Mouse (Mus musculus) ES-E14 (cell line): Measurements from ENCODE around the gene H1f0. TPM values are rescaled to one million over a fixed set of nuclear protein-coding genes. Genes with fewer than 3 reads are reported as not detected.

Experiments used
- DNase-seq: peaks from one replicate; pipeline ENCODE4 v3.0.0-alpha.2; 2013; ENCODE audit warnings: low read depth, low spot score
- H3K27ac ChIP-seq: 2 replicates; pipeline ENCODE4 v1.5.1; 2012; ENCODE audit warnings: low read depth, mild to moderate bottlenecking, low read length, moderate library complexity, mixed read lengths; ENCODE audit not compliant: poor library complexity, insufficient read depth, severe bottlenecking
- H3K36me3 ChIP-seq: 2 replicates; pipeline ENCODE4 v1.6.1; 2012; ENCODE audit warnings: mild to moderate bottlenecking, low read length, moderate library complexity, mixed read lengths; ENCODE audit not compliant: control insufficient read depth, poor library complexity, insufficient read depth, severe bottlenecking
- H3K4me1 ChIP-seq, 2 experiments: fragments of 150-350 bp in 1 of 2; sonication (generic) in 1 of 2; 2 replicates each; pipeline ENCODE4 v1.6.1; 2012; ENCODE audit warnings: low read length in 2 of 2, mild to moderate bottlenecking in 1 of 2, mixed read lengths in 1 of 2; ENCODE audit not compliant: control insufficient read depth in 2 of 2, insufficient read depth in 2 of 2, poor library complexity in 1 of 2
- H3K4me3 ChIP-seq, 2 experiments: fragments of 150-350 bp in 1 of 2; sonication (generic) in 1 of 2; 2 replicates each; pipeline ENCODE4 v1.5.1; 2012; ENCODE audit warnings: low read length in 2 of 2, low read depth in 1 of 2, mild to moderate bottlenecking in 1 of 2, mixed read lengths in 1 of 2; ENCODE audit not compliant: insufficient read depth in 1 of 2, poor library complexity in 1 of 2, severe bottlenecking in 1 of 2
- H3K9ac ChIP-seq: 2 replicates; pipeline ENCODE4 v1.6.1; 2012; ENCODE audit warnings: low read depth, mild to moderate bottlenecking, low read length, mixed read lengths; ENCODE audit not compliant: poor library complexity, insufficient read depth, severe bottlenecking
- H3K9me3 ChIP-seq: fragments of 150-350 bp; sonication (generic); 2 replicates; pipeline ENCODE4 v1.6.1; 2012; ENCODE audit warnings: low read depth, mild to moderate bottlenecking, low read length; ENCODE audit not compliant: control insufficient read depth, insufficient read depth
- CHD2 ChIP-seq: IDR thresholded peaks from 2 replicates; pipeline ENCODE4 v1.6.1; 2014; ENCODE audit warnings: mild to moderate bottlenecking, low read depth, low read length, inconsistent platforms
- HCFC1 ChIP-seq: IDR thresholded peaks from 2 replicates; pipeline ENCODE4 v1.6.1; 2012; ENCODE audit warnings: low read length, inconsistent platforms, borderline replicate concordance; ENCODE audit not compliant: insufficient read depth
- MAFK ChIP-seq: IDR thresholded peaks from 2 replicates; pipeline ENCODE4 v1.6.1; 2014; ENCODE audit warnings: mild to moderate bottlenecking, low read depth, low read length, inconsistent platforms; ENCODE audit not compliant: insufficient read depth
- ZC3H11A ChIP-seq: IDR thresholded peaks from 2 replicates; pipeline ENCODE4 v1.6.1; 2012; ENCODE audit warnings: low read depth, mild to moderate bottlenecking, inconsistent platforms, low read length, borderline replicate concordance
- ZNF384 ChIP-seq: IDR thresholded peaks from 2 replicates; pipeline ENCODE4 v1.6.1; 2012; ENCODE audit warnings: low read depth, low read length, inconsistent platforms
- in situ Hi-C, 2 experiments: fragments of 600-800 bp; cut with MboI; formaldehyde crosslinking; loops; one replicate each; pipeline ENCODE4 v1.15.1; 2025; ENCODE audit warnings: low sequenced_read_pairs in 2 of 2, inconsistent platforms in 1 of 2; ENCODE audit not compliant: unreplicated experiment in 2 of 2
- total RNA-seq: library from RNA; depleted of rRNA; stranded (reverse); fragments of 300-350 nt; gene quantifications from 2 replicates; pipeline ENCODE4 v1.2.3, GENCODE M21; 2012

The H1f0 gene
- total RNA-seq, 1 experiment: 41.0 TPM

DNA sequence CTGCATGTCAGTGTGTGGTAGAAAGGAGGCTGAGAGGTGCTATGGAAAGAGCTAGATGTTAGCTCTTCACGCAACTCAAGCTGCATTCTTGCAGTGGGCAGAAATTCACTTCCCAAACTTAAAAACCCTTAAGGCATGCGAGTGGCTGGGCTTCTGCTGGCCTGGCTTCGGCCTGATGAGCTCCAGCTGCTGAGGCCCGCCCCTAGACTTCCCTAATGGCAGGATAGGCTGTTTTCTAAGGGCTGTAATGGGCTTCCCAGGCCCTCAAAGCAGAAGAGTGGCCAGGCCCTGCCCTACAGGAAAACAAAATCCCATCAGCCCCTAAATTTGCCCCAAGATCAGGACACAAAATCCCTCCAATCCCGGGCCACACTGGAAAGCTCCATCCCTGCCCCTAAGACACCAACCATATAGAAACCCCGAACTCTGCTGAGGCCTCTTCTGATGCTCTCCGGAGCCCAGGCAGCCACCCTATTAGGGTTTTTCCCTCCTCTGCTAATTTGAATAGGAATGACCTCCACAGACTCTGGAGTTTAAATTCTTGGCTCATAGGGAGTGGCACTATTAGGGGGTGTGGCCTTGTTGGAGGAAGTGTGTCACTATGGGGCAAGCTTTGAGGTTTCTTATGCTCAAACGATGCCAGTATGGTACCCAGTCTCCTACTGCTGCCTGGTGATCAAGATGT is 37.0 kb downstream of the H1f0 start:
- no peak overlapping the region for H3K9ac ChIP-seq
- H3K4me3 ChIP-seq: no peak overlapping the region
- no peak overlapping the region for H3K27ac ChIP-seq
- H3K9me3 ChIP-seq: no peaks in the 10 kb centered on the region
- in situ Hi-C loops: no loop called here
- TF ChIP-seq CHD2 (no peak), MAFK (no peak), ZNF384 (no peak), ZC3H11A (no peak)
- no peak for DNase-seq
- H3K4me1 ChIP-seq: peaks cover 4 to 17% of the 10 kb centered on the region in 2 experiments; a peak in 3 of 4 replicates
- no peaks in the 10 kb centered on the region for H3K36me3 ChIP-seq

DNA sequence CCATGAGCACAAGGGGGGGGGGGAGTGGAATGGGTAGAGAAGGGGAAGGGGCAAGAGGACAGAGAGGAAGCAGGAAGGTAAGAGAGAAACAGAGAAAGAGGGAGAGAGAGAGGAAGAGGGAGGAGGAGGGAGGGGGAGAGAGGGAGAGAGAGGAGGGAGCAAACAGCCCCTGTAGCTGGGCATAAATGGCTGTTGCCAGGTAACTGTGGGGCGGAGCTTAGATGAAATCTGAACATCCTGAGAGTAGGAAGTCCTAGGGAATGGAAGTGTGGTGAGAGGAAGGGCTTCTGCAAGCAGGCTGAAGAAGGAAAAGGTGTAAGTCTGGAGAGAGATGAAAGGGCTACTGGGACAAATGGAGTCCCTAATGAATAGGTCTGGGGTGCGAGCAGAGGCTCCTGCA is 38.0 kb downstream of the H1f0 start:
- Histone ChIP-seq H3K36me3 (no peaks in the 10 kb centered on the region), H3K9me3 (no peaks in the 10 kb centered on the region), H3K4me3 (no peak overlapping the region), H3K9ac (no peak overlapping the region), H3K27ac (no peak overlapping the region), H3K4me1 (peaks cover 4 to 17% of the 10 kb centered on the region in 2 experiments; a peak in 3 of 4 replicates)
- in situ Hi-C loops: no loop called here
- DNase-seq: no peak
- TF ChIP-seq ZC3H11A: no peak
- no peak for TF ChIP-seq CHD2
- TF ChIP-seq MAFK: no peak
- no peak for TF ChIP-seq ZNF384
- no peak for TF ChIP-seq HCFC1

DNA sequence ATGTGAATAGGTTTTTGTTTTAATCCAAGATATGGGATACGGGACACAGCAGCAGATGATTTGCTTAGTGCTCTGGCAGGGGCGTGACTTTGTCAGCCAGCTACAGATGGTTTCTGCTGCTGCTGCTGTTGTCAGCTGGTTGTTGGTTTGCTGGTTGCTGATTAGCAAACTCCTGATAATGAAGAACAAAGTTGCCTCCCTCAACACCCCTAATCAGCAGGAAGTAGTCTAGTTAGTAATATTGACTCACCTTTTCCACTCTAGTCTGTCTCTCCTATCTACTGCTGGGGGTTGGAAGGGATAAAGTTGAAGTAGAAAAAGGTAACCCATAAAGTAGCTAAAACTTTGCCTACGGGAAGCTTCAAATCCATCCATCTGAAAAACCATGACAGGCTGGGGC is 39.4 kb downstream of the H1f0 start:
- Histone ChIP-seq H3K4me3 (no peak overlapping the region), H3K4me1 (peaks cover 4 to 20% of the 10 kb centered on the region in 2 experiments; a peak in 3 of 4 replicates), H3K27ac (no peak overlapping the region), H3K9me3 (no peaks in the 10 kb centered on the region), H3K9ac (no peak overlapping the region), H3K36me3 (no peaks in the 10 kb centered on the region)
- in situ Hi-C loops: no loop called here
- TF ChIP-seq HCFC1: no peak
- TF ChIP-seq ZNF384: no peak
- no peak for TF ChIP-seq ZC3H11A
- TF ChIP-seq MAFK: no peak
- no peak for TF ChIP-seq CHD2
- no peak for DNase-seq

DNA sequence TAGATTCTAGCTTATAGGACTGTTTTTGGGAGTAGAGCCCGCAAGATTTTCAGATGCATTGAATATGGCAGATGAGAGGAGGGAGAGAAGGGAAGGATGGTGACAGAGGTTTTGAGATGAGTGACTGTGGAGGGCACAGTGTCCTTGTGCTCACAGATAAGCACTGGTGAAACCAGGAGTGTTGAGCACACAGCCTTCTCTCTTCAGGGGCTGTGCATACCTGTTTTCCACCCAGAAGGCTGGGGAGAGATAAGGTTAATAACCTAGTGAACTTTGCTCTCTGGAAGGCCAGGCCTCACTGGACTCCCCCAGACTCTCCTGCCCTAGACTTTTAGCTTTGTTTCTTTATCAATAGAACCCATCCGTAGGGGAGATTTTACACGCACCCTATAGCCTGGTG is 40.2 kb downstream of the H1f0 start:
- Histone ChIP-seq H3K9ac (no peak overlapping the region), H3K36me3 (no peaks in the 10 kb centered on the region), H3K9me3 (no peaks in the 10 kb centered on the region), H3K4me3 (no peak overlapping the region), H3K27ac (no peak overlapping the region), H3K4me1 (peaks cover under 1 to 22% of the 10 kb centered on the region in 2 experiments; a peak in 3 of 4 replicates)
- DNase-seq: no peak
- in situ Hi-C loops: no loop called here
- TF ChIP-seq MAFK: no peak
- TF ChIP-seq HCFC1: no peak
- TF ChIP-seq CHD2: no peak
- TF ChIP-seq ZNF384: no peak
- no peak for TF ChIP-seq ZC3H11A
